Mouse (Mus musculus): ENCODE data around the gene Map3k6. TPM values are rescaled to one million over a fixed set of nuclear protein-coding genes. Genes with fewer than 3 reads are reported as not detected.

Gene Map3k6
- total and polyA plus RNA-seq, 2 experiments from 2014 or later: 5.8 to 11.7 TPM

- Histone ChIP-seq H3K9ac (replicated peaks; ENCODE audit: low read length) (no peak overlapping the region), H3K4me2 (ENCODE audit: low read depth, low read length) (no peak overlapping the region), H3K9me3 (ENCODE audit: low read length) (no peaks in the 10 kb centered on the region), H3K4me1 (ENCODE audit: insufficient read depth, low read length) (no peaks in the 10 kb centered on the region), H3K4me3 (ENCODE audit: low read length) (no peak overlapping the region), H3K36me3 (ENCODE audit: insufficient read depth, low read length) (no peaks in the 10 kb centered on the region), H3K27me3 (ENCODE audit: insufficient read depth, low read length) (peaks cover 4% of the 10 kb centered on the region; the same call in 1 of the 2 replicates), H3K27ac (no peak overlapping the region)
- ATAC-seq (no peak), DNase-seq (ENCODE audit: low spot score) (no peak)
- no peak for TF ChIP-seq CTCF (IDR thresholded peaks at IDR 0.05; ENCODE audit: low read depth)
- 41% methylated on average over 12 of the region's 12 CpGs for WGBS
Measured at GRCm38 (mm10) chr4:133257230-133257629, 16.6 kb downstream of the Map3k6 start.

- Histone ChIP-seq H3K9me3 (ENCODE audit: low read length) (no peaks in the 10 kb centered on the region), H3K36me3 (ENCODE audit: insufficient read depth, low read length) (no peaks in the 10 kb centered on the region), H3K27ac (no peak overlapping the region), H3K4me1 (ENCODE audit: insufficient read depth, low read length) (no peaks in the 10 kb centered on the region), H3K4me3 (ENCODE audit: low read length) (no peak overlapping the region), H3K9ac (replicated peaks; ENCODE audit: low read length) (no peak overlapping the region), H3K27me3 (ENCODE audit: insufficient read depth, low read length) (no peaks in the 10 kb centered on the region), H3K4me2 (ENCODE audit: low read depth, low read length) (no peak overlapping the region)
- WGBS: 76% methylated on average over 12 of the region's 12 CpGs
- no peak for TF ChIP-seq CTCF (IDR thresholded peaks at IDR 0.05; ENCODE audit: low read depth)
- DNase-seq (ENCODE audit: low spot score): no peak
- no peak for ATAC-seq
Measured at GRCm38 (mm10) chr4:133257798-133258408, 17.3 kb downstream of the Map3k6 start.

GRCm38 (mm10) chr4:133261641-133262374 lies 21.2 kb downstream of the Map3k6 start:
- Histone ChIP-seq H3K9ac (replicated peaks; ENCODE audit: low read length) (no peak overlapping the region), H3K4me2 (ENCODE audit: low read depth, low read length) (no peak overlapping the region), H3K27me3 (ENCODE audit: insufficient read depth, low read length) (no peaks in the 10 kb centered on the region), H3K27ac (no peak overlapping the region), H3K4me1 (ENCODE audit: insufficient read depth, low read length) (no peaks in the 10 kb centered on the region), H3K36me3 (ENCODE audit: insufficient read depth, low read length) (peaks cover 17% of the 10 kb centered on the region), H3K4me3 (ENCODE audit: low read length) (no peak overlapping the region), H3K9me3 (ENCODE audit: low read length) (no peaks in the 10 kb centered on the region)
- WGBS: 53% methylated on average over 10 of the region's 10 CpGs
- TF ChIP-seq CTCF (IDR thresholded peaks at IDR 0.05; ENCODE audit: low read depth): no peak
- ATAC-seq: no peak
- DNase-seq (ENCODE audit: low spot score): no peak

- Histone ChIP-seq H3K4me1 (ENCODE audit: insufficient read depth, low read length) (no peaks in the 10 kb centered on the region), H3K36me3 (ENCODE audit: insufficient read depth, low read length) (peaks cover 23% of the 10 kb centered on the region), H3K27ac (no peak overlapping the region), H3K27me3 (ENCODE audit: insufficient read depth, low read length) (no peaks in the 10 kb centered on the region), H3K9me3 (ENCODE audit: low read length) (no peaks in the 10 kb centered on the region), H3K4me3 (ENCODE audit: low read length) (no peak overlapping the region), H3K4me2 (ENCODE audit: low read depth, low read length) (no peak overlapping the region), H3K9ac (replicated peaks; ENCODE audit: low read length) (no peak overlapping the region)
- WGBS: 66% methylated on average over 7 of the region's 7 CpGs
- TF ChIP-seq CTCF (IDR thresholded peaks at IDR 0.05; ENCODE audit: low read depth): no peak
- ATAC-seq (no peak), DNase-seq (ENCODE audit: low spot score) (no peak)
Measured at GRCm38 (mm10) chr4:133262375-133262765, 21.8 kb downstream of the Map3k6 start.

GRCm38 (mm10) chr4:133262882-133263281 lies 22.3 kb downstream of the Map3k6 start, which contains the start of gene Sytl1:
Sytl1 (minus strand) TSS chr4:133263113.
- H3K36me3 ChIP-seq (ENCODE audit: insufficient read depth, low read length): peaks cover 28% of the 10 kb centered on the region
- TF ChIP-seq CTCF (IDR thresholded peaks at IDR 0.05; ENCODE audit: low read depth): 0 out of 2 replicates have a peak, but pooled peaks have one; percentile 6
- H3K27ac ChIP-seq: no peak within 1 kb of the TSS
- DNase-seq (ENCODE audit: low spot score) (no peak), ATAC-seq (no peak)
- H3K4me1 ChIP-seq (ENCODE audit: insufficient read depth, low read length): no peaks in the 10 kb centered on the region
- no peak within 1 kb of the TSS for H3K4me2 ChIP-seq (ENCODE audit: low read depth, low read length)
- 50% methylated on average over 7 of the region's 7 CpGs for WGBS
- no peak within 1 kb of the TSS for H3K4me3 ChIP-seq (ENCODE audit: low read length)
- H3K9me3 ChIP-seq (ENCODE audit: low read length): no peaks in the 10 kb centered on the region
- H3K27me3 ChIP-seq (ENCODE audit: insufficient read depth, low read length): no peaks in the 10 kb centered on the region
- no peak within 1 kb of the TSS for H3K9ac ChIP-seq (replicated peaks; ENCODE audit: low read length)

- Histone ChIP-seq H3K36me3 (ENCODE audit: insufficient read depth, low read length) (peaks cover 37% of the 10 kb centered on the region), H3K4me2 (ENCODE audit: low read depth, low read length) (no peak overlapping the region), H3K27ac (no peak overlapping the region), H3K9ac (replicated peaks; ENCODE audit: low read length) (no peak overlapping the region), H3K4me1 (ENCODE audit: insufficient read depth, low read length) (no peaks in the 10 kb centered on the region), H3K9me3 (ENCODE audit: low read length) (no peaks in the 10 kb centered on the region), H3K4me3 (ENCODE audit: low read length) (no peak overlapping the region), H3K27me3 (ENCODE audit: insufficient read depth, low read length) (no peaks in the 10 kb centered on the region)
- ATAC-seq (no peak), DNase-seq (ENCODE audit: low spot score) (no peak)
- WGBS: 93% methylated on average over 5 of the region's 5 CpGs
- TF ChIP-seq CTCF (IDR thresholded peaks at IDR 0.05; ENCODE audit: low read depth): no peak
Measured at GRCm38 (mm10) chr4:133263756-133264155, 23.1 kb downstream of the Map3k6 start.

GRCm38 (mm10) chr4:133264559-133264958 lies 23.9 kb downstream of the Map3k6 start:
- H3K27ac ChIP-seq: no peak overlapping the region
- no peaks in the 10 kb centered on the region for H3K9me3 ChIP-seq (ENCODE audit: low read length)
- ATAC-seq: no peak
- no peak overlapping the region for H3K9ac ChIP-seq (replicated peaks; ENCODE audit: low read length)
- H3K4me1 ChIP-seq (ENCODE audit: insufficient read depth, low read length): no peaks in the 10 kb centered on the region
- H3K4me2 ChIP-seq (ENCODE audit: low read depth, low read length): no peak overlapping the region
- H3K4me3 ChIP-seq (ENCODE audit: low read length): no peak overlapping the region
- WGBS: 94% methylated on average over 2 of the region's 2 CpGs
- no peak for TF ChIP-seq CTCF (IDR thresholded peaks at IDR 0.05; ENCODE audit: low read depth)
- no peaks in the 10 kb centered on the region for H3K27me3 ChIP-seq (ENCODE audit: insufficient read depth, low read length)
- H3K36me3 ChIP-seq (ENCODE audit: insufficient read depth, low read length): peaks cover 44% of the 10 kb centered on the region
- no peak for DNase-seq (ENCODE audit: low spot score)

Data from hindbrain, postnatal 0 days (tissue).